Mouse (Mus musculus) inflammation-experienced regulatory T-cells, adult 6 months (primary cell): Measurements from ENCODE around the gene Mfrp. TPM values are rescaled to one million over a fixed set of nuclear protein-coding genes. Genes with fewer than 3 reads are reported as not detected.
"Not testable (repeated sequence)": the region's sequence is repeated elsewhere in the genome, so short reads cannot be mapped to it uniquely, and the experiment has no call there.

ENCODE experiments used
- ATAC-seq: one replicate; pipeline ENCODE4 v1.8.0; 2017
- polyA plus RNA-seq, 3 experiments: library from polyadenylated mRNA; unstranded; fragments of 100-300 nt; shearing (Covaris generic); gene quantifications; one replicate each; pipeline ENCODE4 v1.2.1; 2017

Mfrp gene
- polyA plus RNA-seq, 3 experiments from 2014 or later, result not detected

DNA sequence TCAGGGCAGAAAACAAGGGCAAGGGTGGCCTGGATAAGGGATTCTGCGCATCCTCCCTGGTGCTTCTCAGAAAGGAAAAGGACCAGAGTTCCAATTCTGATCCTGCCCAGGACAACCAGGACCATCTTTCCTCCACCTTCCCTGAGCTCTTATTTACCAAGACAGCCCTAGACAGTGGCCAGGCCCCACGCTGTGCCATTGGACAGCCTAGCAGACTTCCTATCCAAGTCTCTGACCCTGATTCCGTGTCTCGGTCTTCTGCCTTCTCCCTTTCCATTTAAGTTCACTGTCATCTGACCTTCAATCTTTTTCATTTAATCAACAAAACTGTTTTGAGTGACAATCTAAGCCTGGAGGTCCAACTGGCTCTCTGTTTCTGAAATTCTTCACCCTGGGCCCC lies 5.1 kb downstream of the Mfrp start:
- ATAC-seq, result no peak

DNA sequence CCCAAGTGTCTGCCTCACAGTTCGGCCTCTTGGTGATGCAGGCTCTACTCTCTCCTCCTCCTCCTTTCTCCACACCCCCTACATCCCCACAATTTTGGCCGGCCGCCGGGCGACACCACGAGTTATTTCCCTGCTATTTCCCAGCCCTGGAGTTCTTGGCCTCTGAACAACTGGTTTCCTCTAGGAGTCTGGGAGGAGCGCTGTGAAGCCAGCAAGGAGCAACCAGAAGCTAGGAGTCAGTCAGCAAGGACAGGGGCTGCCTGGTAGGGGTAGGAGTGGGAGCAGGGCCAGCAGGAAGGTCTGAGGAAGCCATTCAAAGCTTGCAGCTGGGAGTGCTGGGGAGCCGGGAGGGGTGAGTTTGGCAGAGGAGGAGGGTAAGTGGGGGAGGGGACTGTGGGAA lies 5.6 kb downstream of the Mfrp start, which contains the start of gene C1qtnf5:
Gene C1qtnf5 (plus strand): TSS at position 136 of the 400 bp plus-strand sequence.
- no peak for ATAC-seq

DNA sequence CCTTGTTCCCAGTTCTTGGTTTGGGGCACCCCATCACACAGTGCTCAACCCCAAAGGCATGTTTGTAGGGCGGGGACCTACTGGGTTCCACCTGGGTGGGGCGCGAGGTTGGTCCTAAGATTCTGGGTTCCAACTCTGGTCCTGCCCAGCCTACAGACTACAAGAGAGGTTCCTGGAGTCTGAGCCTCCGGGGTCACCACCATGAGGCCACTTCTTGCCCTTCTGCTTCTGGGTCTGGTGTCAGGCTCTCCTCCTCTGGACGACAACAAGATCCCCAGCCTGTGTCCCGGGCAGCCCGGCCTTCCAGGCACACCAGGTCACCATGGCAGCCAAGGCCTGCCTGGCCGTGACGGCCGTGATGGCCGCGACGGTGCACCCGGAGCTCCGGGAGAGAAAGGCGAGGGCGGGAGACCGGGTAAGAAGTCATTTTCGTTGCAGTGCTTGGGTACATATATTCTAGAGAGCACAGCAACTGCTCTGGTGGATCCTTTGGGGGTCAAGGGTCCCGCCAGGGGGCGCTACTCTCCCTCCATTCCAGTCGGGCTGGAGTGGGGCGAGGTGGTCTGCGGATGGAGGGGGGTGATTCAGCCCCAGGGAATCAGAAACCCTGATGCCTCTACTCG lies 6.1 kb downstream of the Mfrp start:
- no peak for ATAC-seq

DNA sequence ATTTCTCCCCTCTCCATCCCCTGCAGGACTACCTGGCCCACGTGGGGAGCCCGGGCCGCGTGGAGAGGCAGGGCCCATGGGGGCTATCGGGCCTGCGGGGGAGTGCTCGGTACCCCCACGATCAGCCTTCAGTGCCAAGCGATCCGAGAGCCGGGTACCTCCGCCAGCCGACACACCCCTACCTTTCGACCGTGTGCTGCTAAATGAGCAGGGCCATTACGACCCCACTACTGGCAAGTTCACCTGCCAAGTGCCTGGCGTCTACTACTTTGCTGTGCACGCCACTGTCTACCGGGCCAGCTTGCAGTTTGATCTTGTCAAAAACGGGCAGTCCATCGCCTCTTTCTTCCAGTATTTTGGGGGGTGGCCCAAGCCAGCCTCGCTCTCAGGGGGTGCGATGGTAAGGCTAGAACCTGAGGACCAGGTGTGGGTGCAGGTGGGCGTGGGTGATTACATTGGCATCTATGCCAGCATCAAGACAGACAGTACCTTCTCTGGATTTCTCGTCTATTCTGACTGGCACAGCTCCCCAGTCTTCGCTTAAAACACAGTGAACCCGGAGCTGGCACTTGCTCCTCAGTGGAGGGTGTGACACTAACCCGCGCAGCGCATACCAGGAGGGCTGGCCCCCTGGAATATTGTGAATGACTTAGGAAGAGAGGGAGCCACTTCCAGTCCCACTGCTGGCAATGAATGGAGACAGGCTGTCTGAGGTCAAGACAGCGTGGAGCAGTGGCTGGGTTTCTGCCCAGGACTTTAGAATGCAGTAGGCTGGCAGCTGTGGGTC lies 6.9 kb downstream of the Mfrp start:
- no peak for ATAC-seq

DNA sequence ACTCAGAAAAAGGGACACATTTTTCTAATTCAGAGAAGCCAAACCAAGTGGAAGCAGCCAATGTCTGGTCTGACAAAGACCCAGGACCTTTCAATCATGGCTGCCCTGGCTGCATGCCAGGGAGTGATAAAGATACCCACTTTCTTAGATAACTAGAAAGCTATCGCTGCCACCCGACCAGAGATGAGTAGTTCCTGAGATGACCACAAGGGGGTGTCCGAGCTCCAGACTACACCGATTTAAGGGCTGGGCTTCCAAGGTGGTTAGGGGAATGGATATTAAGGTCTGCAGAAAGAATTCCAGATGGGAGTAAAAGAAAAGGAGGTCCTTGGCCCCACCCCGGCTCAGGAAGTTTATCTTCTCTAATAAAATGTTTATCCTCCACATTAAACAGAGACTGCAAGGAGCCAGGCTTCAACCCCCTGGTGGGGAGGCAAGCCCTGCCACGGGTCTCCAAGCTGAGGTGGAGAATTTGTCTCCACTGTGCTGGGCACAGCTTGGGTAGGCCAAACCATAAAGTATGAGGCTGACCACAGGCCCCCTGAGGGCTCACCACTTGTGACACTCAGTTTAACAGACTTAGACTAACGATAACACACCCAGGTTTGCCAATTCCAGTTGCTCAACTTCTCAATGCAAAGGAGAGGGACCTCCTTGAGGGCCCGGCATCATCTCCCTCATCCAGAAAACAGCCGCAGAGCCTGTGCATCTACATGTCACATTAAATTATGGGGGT lies 8.0 kb downstream of the Mfrp start:
- ATAC-seq, result no peak

DNA sequence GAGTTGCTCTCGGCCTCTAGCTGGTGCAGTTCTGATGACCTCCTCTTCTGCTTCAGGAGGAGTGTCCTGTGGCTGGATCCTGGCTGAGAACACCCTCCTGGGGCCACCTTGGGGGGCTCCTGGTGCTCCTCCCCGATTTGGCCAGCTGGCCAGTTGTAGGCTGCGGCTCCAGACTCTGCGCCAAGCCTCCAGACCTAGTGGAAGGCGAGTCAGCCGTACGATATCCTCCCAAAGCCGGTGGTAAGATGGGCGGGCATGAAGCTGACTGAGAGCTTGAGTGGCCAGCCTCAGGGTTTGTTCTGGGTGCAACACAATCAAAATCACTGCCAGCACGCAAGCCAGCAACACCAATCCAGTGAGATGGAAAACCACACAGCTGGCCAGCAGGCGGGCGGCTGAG lies 10.4 kb downstream of the Mfrp start:
- not testable (repeated sequence) for ATAC-seq

DNA sequence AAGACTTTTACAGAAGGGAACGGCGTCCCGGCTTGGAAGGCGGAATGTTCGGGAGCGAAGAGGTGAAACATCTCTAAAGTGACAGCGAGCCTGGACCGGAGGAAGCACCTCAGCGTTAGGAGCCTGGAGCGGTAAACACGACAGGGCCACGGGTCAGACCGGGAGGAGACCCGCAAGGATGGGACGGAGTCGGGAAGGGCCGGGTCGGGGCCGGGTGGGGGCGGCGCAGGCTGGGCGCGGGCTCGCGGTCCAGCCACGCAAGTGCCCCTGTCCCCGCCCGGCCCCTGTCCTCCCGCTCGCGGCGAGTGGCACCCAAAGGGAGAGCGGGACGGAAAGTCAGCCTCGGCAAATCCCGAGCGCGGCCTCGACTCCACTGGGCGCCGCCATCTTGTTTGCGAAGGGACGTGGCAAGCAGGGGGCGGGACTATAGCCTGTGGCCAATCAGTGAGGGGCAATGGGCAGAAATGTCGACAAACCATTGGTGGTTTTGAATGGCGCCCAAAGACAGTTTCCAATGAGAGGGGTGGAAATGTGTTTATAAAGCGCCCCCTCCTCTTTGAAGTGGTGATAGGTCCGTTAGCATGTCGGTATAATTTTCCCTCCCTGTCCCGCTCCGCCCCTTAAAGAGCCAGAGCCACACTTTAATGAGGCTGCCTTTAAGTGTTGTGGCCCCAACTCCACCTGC lies 11.7 kb downstream of the Mfrp start, which contains the start of the genes Gm49380 and Rnf26:
Gene Gm49380 (minus strand): TSS at position 396 of the 685 bp plus-strand sequence.
Gene Rnf26 (minus strand): TSS at position 413 of the 685 bp plus-strand sequence.
- ATAC-seq, result peak; percentile 99

DNA sequence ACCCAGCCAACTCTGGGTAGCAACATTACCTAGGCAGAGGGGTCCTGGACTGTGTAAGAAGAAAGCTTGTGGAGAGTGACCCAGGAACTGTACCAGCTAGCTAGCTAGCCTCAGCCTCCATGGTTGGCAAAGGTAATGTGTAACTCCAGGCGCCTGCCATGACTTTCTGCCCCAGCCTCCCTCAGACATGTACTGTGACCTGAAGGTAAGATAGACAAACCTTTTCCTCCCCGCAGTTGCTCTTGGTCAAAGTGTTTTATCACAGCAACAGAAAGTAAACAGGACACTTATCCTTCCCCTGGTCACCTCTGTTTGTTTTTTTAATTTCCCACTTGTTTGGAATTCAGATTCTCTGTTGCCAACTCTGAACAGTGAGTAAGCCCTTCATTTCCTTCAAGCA lies 12.9 kb downstream of the Mfrp start:
- ATAC-seq, result no peak

DNA sequence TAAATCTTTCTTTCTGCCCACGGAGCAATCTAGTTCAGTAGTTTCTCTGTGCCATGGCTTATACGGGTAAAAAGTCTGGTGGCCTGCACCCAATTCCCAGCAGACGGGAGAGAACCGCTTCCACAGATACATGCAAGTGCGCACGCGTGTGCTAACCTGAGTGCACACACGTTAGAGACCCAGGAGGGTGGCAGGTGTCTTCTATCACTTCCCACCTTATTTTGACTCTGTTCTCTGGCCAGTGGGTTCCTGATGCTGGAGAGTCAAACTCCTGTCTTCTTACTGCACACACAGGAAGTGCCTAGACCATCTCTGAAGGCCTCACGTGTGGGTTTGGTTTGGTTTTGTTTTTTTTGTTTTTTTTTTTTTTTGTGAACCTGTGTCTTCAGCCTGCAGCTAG lies 14.1 kb downstream of the Mfrp start:
- no peak for ATAC-seq

DNA sequence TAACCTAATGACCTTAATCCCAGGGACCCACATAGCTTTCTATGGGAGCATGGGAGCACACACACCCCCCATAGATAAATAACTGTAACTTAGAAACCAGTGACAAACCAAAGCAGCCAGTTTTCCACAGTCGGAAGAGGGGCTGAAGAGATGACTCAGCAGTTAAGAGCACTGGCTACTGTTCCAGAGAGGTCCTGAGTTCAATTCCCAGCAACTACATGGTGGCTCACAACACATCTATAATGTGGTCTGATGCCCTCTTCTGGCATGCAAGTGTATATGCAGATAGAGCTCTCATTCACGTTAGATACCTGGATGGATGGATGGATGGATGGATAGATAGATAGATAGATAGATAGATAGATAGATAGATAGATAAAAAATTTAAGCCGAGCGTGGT lies 14.7 kb downstream of the Mfrp start:
- no peak for ATAC-seq

DNA sequence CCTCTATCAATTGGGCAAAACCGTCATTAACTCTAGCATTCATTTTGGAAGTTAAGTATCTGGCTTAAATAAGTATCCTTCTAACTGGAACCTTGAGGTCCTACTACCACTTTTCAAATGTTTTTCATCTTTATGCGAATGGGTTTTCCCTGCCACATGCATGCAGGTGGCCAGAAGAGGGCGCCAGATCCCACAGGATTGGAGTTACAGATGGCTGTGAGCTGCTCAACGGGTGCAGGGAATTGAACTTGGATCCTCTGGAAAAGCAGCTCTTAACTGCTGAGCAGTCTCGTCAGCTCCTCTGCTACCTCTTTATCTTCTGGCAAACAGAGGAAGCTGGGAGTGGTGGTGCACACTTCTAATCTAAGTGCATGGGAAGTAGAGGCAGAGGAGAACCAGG lies 17.5 kb downstream of the Mfrp start:
- ATAC-seq, result no peak

DNA sequence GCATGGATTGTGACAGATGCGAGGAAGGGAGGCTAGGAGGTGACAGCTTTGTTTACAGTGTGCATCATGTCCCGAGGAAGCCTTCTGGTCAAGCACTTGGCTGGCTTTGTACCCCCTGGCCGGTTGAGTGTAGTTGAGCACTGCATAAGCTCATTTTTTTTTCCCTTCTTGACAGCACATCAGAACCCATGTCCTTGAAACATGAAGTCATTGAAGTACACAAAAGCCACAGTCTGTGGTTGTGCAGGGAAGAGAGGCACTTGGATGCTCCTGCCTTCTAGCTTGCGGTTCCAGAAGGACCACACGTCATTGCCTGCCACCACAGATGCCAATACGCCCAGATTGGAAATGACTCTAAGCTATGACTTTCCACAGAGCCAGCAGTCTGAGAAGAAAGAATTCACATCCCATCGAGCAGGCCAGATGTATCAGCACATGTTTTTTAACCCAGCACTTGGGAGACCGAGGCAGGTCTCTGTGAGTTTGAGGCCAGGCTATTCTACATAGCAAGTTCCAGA lies 18.5 kb downstream of the Mfrp start:
- ATAC-seq, result no peak

DNA sequence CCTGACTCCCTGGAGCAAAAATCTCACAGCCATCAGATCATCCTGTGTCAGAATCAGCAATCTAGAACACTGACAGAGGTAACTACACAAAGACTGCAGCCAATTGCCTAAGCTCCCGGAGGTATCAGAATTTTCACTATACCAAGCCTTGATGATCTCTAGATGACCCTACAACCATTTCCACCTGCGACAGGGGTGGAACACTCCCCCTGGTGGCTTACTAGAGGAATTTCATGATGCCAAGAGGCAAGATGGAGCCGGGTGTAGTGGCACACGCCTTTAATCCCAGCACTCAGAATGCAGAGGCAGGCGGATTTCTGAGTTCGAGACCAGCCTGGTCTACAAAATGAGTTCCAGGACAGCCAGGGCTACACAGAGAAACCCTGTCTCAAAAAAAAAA lies 22.8 kb downstream of the Mfrp start:
- ATAC-seq, result peak; percentile 52

DNA sequence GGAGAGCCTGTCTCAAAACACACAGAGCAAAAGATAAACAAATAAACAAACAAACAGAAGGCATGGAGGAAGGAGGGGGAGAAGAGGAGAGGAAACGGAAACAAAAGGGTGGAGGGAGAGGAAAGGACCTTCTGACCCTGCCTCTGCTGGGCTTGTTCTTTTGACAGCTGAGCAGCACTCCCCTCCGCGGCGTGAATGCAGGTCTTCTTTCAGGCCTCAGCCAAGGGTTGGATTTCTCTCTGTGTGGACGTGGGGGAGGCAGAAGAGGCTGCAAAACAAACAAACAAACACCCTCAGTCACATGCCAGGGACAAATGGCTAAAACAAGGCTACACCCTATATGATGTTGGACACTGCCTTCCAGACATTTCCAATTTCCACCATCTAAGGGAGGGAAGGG lies 23.5 kb downstream of the Mfrp start:
- ATAC-seq, result no peak

DNA sequence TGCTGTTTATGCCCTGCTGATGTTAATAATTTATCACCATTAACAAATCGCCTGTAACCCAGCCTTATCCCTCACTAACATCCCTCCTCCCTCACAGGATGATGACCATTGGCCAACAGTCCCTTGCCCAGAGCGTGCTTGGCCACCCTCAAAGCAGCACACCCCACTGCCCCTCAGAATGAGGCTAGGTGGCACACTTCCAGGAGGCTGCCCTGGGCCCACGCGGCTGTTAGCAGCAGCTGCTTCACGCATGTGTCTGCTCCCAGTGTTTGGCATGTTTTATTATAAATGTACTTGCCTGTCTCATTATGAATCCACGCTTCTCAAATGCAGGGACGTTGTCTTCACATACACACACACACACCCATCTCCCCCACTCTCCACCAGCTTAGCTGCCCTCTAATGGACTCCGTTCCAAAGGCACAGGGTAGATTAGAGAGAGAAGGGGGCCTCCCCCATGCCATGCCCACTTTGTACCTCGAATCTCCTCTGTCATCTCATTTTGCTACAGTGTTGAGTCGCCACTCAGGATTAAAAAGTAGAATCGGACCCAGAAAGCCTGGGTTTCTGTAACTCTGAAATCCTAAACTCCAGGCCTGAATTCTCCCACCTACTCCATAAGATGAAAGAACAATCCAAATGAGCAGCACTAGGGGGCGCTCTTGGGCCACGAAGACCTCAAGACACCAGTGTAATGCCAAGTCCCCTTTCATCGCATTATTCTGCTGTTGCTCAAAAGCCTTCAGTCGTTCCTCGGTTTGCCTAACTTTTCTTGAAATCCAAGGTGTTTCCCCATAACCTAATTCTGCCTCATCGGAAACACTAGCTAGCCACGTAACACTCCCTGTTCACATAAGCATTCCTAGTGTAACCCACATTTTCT lies 24.3 kb downstream of the Mfrp start:
- ATAC-seq, result peak; percentile 42

DNA sequence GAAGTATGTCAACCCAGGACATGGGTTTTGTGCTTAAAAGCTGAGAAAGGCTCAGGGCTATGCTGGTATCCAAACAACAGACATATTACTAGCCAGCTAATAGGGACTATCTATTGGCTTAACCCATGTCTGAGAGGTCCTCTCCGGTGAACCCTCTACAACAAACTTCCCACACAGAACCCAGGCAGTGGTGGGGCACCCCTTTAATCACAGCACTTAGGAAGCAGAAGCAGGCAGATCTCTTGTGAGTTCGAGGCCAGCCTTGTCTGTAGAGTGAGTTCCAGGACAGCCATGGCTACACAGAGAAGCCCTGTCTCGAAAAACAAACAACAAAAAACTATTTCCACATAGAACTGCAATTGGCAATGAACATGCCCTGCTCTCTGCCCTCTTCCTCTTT lies 25.2 kb downstream of the Mfrp start:
- no peak for ATAC-seq

DNA sequence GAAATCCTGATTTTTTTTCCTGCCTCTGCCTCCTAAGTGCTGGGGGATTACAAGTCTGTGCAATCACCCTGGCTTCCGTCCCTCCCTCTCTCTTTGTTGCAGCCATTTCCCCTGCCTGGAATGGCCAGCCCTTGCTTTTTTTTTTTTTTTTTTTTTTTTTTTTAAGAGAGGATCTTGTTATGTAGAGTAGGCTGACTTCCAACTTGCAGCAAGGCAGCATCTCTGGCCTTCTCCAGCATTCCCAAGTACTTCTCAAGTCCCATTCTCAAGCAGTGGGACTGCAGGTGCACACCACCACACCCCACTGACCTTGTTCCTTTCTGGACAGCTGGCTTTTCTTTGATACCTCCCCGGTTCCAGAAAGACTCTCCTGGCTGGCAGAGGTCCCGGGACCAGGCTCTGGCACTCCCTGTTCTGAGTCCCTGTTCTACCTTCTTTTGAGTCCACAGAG lies 25.8 kb downstream of the Mfrp start:
- ATAC-seq, result no peak

DNA sequence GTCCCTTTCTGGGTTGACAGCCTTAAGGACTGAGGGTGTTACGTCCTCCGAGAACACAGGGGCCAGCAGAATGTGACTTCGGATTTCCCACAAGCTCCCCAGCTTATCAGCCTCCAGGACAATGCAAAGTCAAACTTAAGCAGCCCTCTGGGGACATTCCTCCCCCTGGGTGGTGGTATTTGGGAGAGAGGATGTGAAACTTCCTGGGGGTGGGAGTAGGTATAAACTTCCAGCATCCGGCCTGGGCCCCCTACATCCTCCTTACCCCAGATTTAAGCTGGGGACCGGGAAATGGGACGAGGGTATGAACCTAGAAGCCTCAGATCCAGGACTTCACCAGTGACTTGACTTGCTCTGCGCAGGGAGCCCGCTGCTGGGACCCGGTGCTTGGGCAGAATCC lies 28.1 kb downstream of the Mfrp start:
- ATAC-seq, result peak; percentile 29

DNA sequence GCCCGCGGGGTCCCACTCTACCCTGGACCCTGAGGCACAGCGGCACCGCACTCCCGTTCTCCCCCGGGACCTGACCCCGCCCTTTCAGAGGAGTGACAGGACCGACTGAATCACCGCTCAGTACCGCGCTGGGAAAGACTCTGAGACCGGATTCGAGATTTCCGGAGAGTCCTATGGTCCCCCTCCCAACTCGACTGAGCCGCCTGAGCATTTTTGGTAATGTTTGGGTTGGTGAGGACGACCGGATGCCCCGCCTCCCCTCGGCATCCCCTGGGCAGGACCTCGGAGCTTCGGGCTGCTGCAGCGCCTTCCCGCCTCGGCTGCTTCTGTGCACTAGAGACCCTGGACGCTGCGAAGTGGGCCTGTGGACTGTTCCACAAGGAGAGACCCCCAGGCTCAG lies 28.5 kb downstream of the Mfrp start:
- peak; percentile 92 for ATAC-seq

DNA sequence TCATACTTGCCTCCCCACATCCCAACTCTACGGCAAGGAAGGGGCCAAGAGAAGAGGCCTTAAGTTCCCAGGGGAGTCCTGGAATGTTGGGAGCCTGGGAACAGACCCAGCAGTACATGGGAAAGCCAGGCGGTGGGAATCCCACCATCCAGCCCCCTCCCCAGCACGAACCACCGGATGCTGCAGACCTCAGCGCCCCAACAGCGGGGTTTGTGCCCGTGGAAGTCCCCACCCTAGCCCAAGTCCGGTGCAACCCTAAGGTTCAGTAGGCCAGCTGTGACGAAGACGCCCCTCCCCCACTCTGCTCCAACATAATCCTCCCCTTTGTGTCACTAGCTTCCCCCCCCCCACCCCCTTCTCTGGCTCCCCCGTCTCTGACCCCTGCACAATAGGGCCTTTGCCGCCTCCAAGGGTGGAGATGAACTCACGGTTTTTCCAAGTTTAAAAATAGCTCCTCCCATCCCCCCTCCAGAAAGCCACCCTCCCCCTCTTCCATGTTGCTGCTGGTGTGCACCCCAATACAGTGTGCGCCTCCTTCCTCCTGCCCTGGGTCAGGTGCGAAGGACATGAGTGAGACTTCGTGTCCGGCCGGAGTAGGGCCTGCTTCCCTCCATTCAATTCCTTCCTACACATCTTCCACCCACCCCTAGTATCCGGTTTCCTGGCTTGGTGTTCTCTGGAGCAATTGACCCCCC lies 29.2 kb downstream of the Mfrp start:
- no peak for ATAC-seq

DNA sequence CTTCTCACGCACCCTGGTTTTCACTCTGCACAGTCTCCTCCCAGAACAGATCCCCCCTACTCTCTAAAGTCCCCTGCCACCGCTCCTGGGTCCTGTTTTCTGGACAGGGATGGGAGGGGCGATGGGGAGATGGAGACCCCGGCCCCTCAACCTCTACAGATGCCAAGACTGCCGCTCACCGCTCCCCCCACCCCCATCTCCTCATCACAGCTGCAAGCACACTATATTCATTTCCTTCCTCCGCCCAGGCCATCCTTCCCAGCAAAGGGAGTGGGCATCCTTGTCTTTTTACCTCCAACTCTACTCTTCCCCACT lies 29.7 kb downstream of the Mfrp start:
- no peak for ATAC-seq
